Mouse (Mus musculus) olfactory bulb, adult 2 months (tissue): Measurements from ENCODE around the gene Prrg2.

Experiments used
- CTCF ChIP-seq: fragments of 200-500 bp; IDR thresholded peaks from 2 replicates; pipeline ENCODE4 v1.5.1; 2012; ENCODE audit warnings: low read depth, mild to moderate bottlenecking, low read length, moderate library complexity; ENCODE audit not compliant: insufficient read depth
- POLR2A ChIP-seq: fragments of 200-500 bp; IDR thresholded peaks from 2 replicates; pipeline ENCODE4 v1.6.1; 2012; ENCODE audit warnings: mild to moderate bottlenecking, low read depth, low read length, moderate library complexity; ENCODE audit not compliant: insufficient read depth

DNA sequence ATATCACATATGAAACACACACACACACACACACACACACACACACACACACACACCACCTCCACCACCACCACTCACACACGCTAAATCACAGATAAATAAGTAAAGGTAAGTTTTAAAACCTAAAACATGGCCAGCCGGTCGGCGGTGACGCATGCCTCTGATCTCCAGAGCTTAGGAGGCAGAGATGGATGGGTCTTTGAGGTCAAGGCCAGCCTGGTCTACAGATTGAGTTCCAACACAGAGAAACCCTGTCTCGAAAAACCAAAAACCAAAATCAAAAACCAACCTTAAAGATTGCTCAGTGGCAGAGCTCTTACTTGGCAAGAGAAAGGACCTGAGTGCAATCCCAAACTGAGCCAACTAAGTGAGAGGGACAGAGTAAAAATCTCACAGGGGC is 37.6 kb upstream of the Prrg2 start:
- TF ChIP-seq CTCF (no peak), POLR2A (no peak)
